In the genomic region with DNA sequence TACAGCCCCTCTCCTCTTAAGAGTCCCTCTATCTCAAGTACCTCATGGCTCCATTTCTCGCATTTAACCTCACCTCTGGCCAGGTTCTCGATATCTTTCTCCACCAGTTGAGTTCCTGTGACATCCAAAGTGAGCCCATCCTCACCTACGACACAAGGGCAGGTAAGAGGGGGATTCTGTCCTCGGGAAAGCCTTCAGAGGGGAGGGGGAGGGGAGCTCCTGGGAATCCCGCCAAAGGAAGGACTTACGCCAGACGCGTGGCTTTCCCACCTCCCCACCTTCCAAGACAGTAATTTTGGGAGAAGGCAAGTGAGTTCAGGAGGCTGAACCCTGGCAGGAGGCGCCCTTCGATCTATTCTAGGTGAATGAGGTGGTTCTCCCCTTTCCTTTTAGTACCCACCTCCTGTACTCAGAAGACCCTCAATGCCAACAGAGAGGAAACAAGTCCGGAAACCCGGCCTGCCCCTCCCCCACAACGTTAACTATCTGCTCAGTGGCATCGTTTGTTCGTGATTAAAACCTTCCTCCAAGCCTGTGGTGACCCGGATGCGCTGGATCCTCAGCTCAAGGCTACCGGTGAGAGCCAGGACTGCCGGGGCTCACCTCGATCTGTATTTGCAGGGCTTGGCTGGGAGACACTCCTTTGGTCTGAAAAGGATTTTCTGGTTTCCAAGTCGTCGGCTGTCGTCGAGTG, we compare ENCODE assay signal across 11 mouse cellular contexts. TPM values are rescaled to one million over a fixed set of nuclear protein-coding genes. Genes with fewer than 3 reads are reported as not detected.
DNase-seq lines count a peak whose midpoint lies in the region; ATAC-seq and TF ChIP-seq lines count a peak whose summit lies in the region.
"Had no signal": no experiment of that assay in that cellular context is flagged by ENCODE, and none has a peak within 500 bp of the region (broad histone marks: within the 10 kb centered on the region; RNA-seq: fewer than 3 reads in every experiment).

No protein-coding gene starts in this region.

- H3K36me3 ChIP-seq in heart, embryonic 10.5 days: no peaks in the 10 kb centered on the region
- no peaks in the 10 kb centered on the region for H3K36me3 ChIP-seq in hindbrain, embryonic 16.5 days (ENCODE audit: control insufficient read depth, insufficient read depth, low read length)
- H3K36me3 ChIP-seq in liver, embryonic 12.5 days: no peaks in the 10 kb centered on the region

- H3K9me3 ChIP-seq in heart, embryonic 10.5 days: no peaks in the 10 kb centered on the region
- H3K9me3 ChIP-seq in hindbrain, embryonic 16.5 days (ENCODE audit: control insufficient read depth, low read length): no peaks in the 10 kb centered on the region
- H3K9me3 ChIP-seq in liver, embryonic 12.5 days (replicated peaks): no peaks in the 10 kb centered on the region

- WGBS in heart, embryonic 10.5 days: 2% methylated on average over 24 of the region's 24 CpGs
- 3% methylated on average over 24 of the region's 24 CpGs for WGBS in hindbrain, embryonic 16.5 days
- 2% methylated on average over 24 of the region's 24 CpGs for WGBS in liver, embryonic 12.5 days (ENCODE audit: insufficient replicate concordance)
- 2% methylated on average over 24 of the region's 24 CpGs for WGBS in lung, adult 2 months

- H3K27me3 ChIP-seq in heart, embryonic 10.5 days (ENCODE audit: insufficient read depth, poor library complexity, severe bottlenecking): peaks cover 100% of the 10 kb centered on the region
- H3K27me3 ChIP-seq in hindbrain, embryonic 16.5 days (replicated peaks; ENCODE audit: control insufficient read depth, insufficient read depth, low read length): peaks cover 59% of the 10 kb centered on the region
- H3K27me3 ChIP-seq in liver, embryonic 12.5 days (replicated peaks): peaks cover 100% of the 10 kb centered on the region

- peak overlapping the region; percentile 46 for H3K4me3 ChIP-seq in heart, embryonic 10.5 days
- H3K4me3 ChIP-seq in hindbrain, embryonic 16.5 days (ENCODE audit: low read length): peak overlapping the region; percentile 50
- H3K4me3 ChIP-seq in liver, embryonic 12.5 days: no peak overlapping the region
- no peak overlapping the region for H3K4me3 ChIP-seq in lung, adult 2 months (replicated peaks; ENCODE audit: extremely low read depth, low read depth, low read length)

- no peak for TF ChIP-seq POLR2A in lung, adult 2 months (IDR thresholded peaks at IDR 0.05; ENCODE audit: borderline replicate concordance, extremely low read depth, low read depth, low read length)

- H3K4me2 ChIP-seq in hindbrain, embryonic 16.5 days (ENCODE audit: low read length): peak overlapping the region; percentile 69
- no peak overlapping the region for H3K4me2 ChIP-seq in liver, embryonic 12.5 days

- H3K9ac ChIP-seq in hindbrain, embryonic 16.5 days (ENCODE audit: low read depth, low read length): peak overlapping the region; percentile 31; the same call in 1 of the 2 replicates
- no peak overlapping the region for H3K9ac ChIP-seq in liver, embryonic 12.5 days

- peaks cover 70% of the 10 kb centered on the region for H3K4me1 ChIP-seq in heart, embryonic 10.5 days
- peaks cover 32% of the 10 kb centered on the region for H3K4me1 ChIP-seq in hindbrain, embryonic 16.5 days (ENCODE audit: control insufficient read depth, insufficient read depth, low read depth, low read length)
- peaks cover 26% of the 10 kb centered on the region for H3K4me1 ChIP-seq in liver, embryonic 12.5 days
- peaks cover 2% of the 10 kb centered on the region; the same call in 1 of the 2 replicates for H3K4me1 ChIP-seq in lung, adult 2 months (ENCODE audit: control insufficient read depth, insufficient read depth, low read length)

- no peak for DNase-seq in heart, embryonic 10.5 days (ENCODE audit: low spot score)
- no peak for DNase-seq in heart, postnatal 36 days
- DNase-seq in thymus, postnatal 0 days (ENCODE audit: low spot score): peak; percentile 39
- DNase-seq in thymus, postnatal 25 days: no peak
- DNase-seq in adipocyte (ENCODE audit: low spot score): no peak
- no peak for DNase-seq in lung, adult 2 months
- DNase-seq: adrenal gland, postnatal 14 days; embryo, embryonic 11 days; lung, postnatal 10 days had no signal

- no peak overlapping the region for H3K27ac ChIP-seq in heart, embryonic 10.5 days
- H3K27ac ChIP-seq in hindbrain, embryonic 16.5 days (ENCODE audit: low read depth, low read length): peak overlapping the region; percentile 51
- H3K27ac ChIP-seq in liver, embryonic 12.5 days: no peak overlapping the region

- TF ChIP-seq CTCF in lung, adult 2 months (IDR thresholded peaks at IDR 0.05; ENCODE audit: insufficient read depth, low read length): no peak

- intact Hi-C loops in heart, postnatal 36 days (cut with DNase I): no loop called here

- no peak for ATAC-seq in hindbrain, embryonic 16.5 days
- no peak for ATAC-seq in liver, embryonic 12.5 days

RNA-seq across cellular contexts. Expression of a gene that starts 7.0 kb away (rescaled TPM):
- polyA plus RNA-seq in heart, embryonic 10.5 days (2016; fragmentation: Nextera tagmentation; extraction: Ambion mirVana): 0.06 TPM in 1 of 2 replicates, not detected in the other
- total RNA-seq in heart, postnatal 36 days (2021): under 1 TPM; 0.08 TPM
- polyA plus RNA-seq in thymus, postnatal 0 days (2015; fragmentation: Nextera tagmentation; extraction: Ambion mirVana): 0.10 TPM in 1 of 2 replicates, not detected in the other
- 10.8 and 11.8 TPM in 2 replicates for polyA plus RNA-seq in hindbrain, embryonic 16.5 days (2015; fragmentation: Nextera tagmentation; extraction: Ambion mirVana)
- not detected in 2 replicates for polyA plus RNA-seq in liver, embryonic 12.5 days (2016; fragmentation: Nextera tagmentation; extraction: Ambion mirVana)
- 0.02 and 0.07 TPM in 2 replicates for polyA plus RNA-seq in lung, adult 2 months (2012; rRNA removed)
- total RNA-seq: adrenal gland, postnatal 14 days had no signal

Comparison
In these comparisons a context has a peak if more than half of its experiments do, and no peak if none do; other contexts are left out.
1. H3K4me3 ChIP-seq: peak in heart, embryonic 10.5 days (single experiment) and hindbrain, embryonic 16.5 days (single experiment); none in liver, embryonic 12.5 days (single experiment) and lung, adult 2 months (single experiment).
2. RNA of a gene that starts 7.0 kb away (polyA plus RNA-seq): 10.8 to 11.8 TPM in hindbrain, embryonic 16.5 days; 0.10 TPM in thymus, postnatal 0 days, 0.06 TPM in heart, embryonic 10.5 days, 0.02 to 0.07 TPM in lung, adult 2 months and not detected in liver, embryonic 12.5 days; every median in the first group is over 10 times any median in the second.